Mouse (Mus musculus): ENCODE results near the gene Hes5.

DNA sequence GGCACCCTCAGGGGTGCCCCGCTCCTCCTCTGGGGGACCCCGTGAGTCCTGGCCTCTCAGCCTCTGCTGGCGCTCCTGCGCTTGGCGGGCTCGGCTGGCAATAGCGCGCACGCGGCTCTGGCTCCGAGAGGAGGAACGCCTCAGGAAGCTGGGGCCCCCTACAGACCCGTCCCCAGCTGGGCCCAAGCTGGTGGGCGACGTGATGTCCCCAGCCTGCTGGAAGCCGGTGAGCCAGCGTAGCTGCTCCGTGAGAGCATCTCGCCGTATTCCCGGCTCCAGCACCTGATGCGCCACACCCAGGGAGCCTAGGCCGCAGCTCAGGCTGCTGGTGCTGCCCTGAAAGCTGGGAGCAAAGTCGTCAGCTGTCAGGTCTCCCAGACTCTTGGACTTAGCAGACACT, 23.0 kb downstream of the Hes5 start:
- TF ChIP-seq CTCF (IDR thresholded peaks at IDR 0.05; ENCODE audit: borderline replicate concordance, extremely low read depth, insufficient read depth, insufficient read length) (no peak), POLR2A (IDR thresholded peaks at IDR 0.05; ENCODE audit: borderline replicate concordance, extremely low read depth, insufficient read depth, insufficient read length, poor library complexity, severe bottlenecking) (no peak)
